Mouse (Mus musculus) liver, embryonic 12.5 days (tissue): ENCODE measurements around the gene Vmn1r79. TPM values are rescaled to one million over a fixed set of nuclear protein-coding genes. Genes with fewer than 3 reads are reported as not detected.
"Not testable (repeated sequence)": the region's sequence is repeated elsewhere in the genome, so short reads cannot be mapped to it uniquely, and the experiment has no call there.

Experiments used
- ATAC-seq: fragments of 200-750 bp; cut with Nextera tagmentation; 2 replicates; pipeline ENCODE4 v1.8.0; 2017; ENCODE audit warnings: moderate number of reproducible peaks, mild to moderate bottlenecking, moderate library complexity
- H3K27ac ChIP-seq: fragments of 300-500 bp; sonication (generic); 2 replicates; pipeline ENCODE4 v1.5.1; 2016; ENCODE audit warnings: mild to moderate bottlenecking
- H3K27me3 ChIP-seq: fragments of 300-500 bp; sonication (generic); replicated peaks from 2 replicates; pipeline ENCODE4 v1.6.1; 2016; ENCODE audit warnings: mild to moderate bottlenecking, moderate library complexity
- H3K36me3 ChIP-seq: fragments of 300-500 bp; sonication (generic); 2 replicates; pipeline ENCODE4 v1.6.1; 2016; ENCODE audit warnings: mild to moderate bottlenecking, moderate library complexity
- H3K4me1 ChIP-seq: fragments of 300-500 bp; sonication (generic); 2 replicates; pipeline ENCODE4 v1.6.1; 2016
- H3K4me2 ChIP-seq: fragments of 300-500 bp; sonication (generic); 2 replicates; pipeline ENCODE4 v1.6.1; 2016; ENCODE audit warnings: mild to moderate bottlenecking, moderate library complexity
- H3K4me3 ChIP-seq: fragments of 300-500 bp; sonication (generic); 2 replicates; pipeline ENCODE4 v1.5.1; 2016; ENCODE audit warnings: mild to moderate bottlenecking, moderate library complexity
- H3K9ac ChIP-seq: fragments of 300-500 bp; sonication (generic); 2 replicates; pipeline ENCODE4 v1.6.1; 2016; ENCODE audit warnings: mild to moderate bottlenecking, moderate library complexity
- H3K9me3 ChIP-seq: fragments of 300-500 bp; sonication (generic); replicated peaks from 2 replicates; pipeline ENCODE4 v1.6.1; 2016; ENCODE audit warnings: mild to moderate bottlenecking, moderate library complexity
- WGBS: fragments of 180-500 bp; shearing (Covaris S2); methylation state at CpG from one replicate; pipeline ENCODE4 v1.1.7; 2016; ENCODE audit not compliant: insufficient replicate concordance; 5-methylcytosine and 5-hydroxymethylcytosine counted together
- polyA plus RNA-seq: library from polyadenylated mRNA; unstranded; fragments of >200 nt; fragmentation: Nextera tagmentation; extraction: Ambion mirVana; gene quantifications from 2 replicates; pipeline ENCODE4 v1.2.1, GENCODE M21; 2016

The Vmn1r79 gene
- not detected in 2 replicates for polyA plus RNA-seq

- not testable (repeated sequence) for ATAC-seq
Observed at GRCm38 (mm10) chr7:12170979-12171378, at the start of gene Vmn1r79. Gene Vmn1r79 (plus strand): TSS chr7:12171279.

GRCm38 (mm10) chr7:12149957-12150356 lies 21.1 kb upstream of the Vmn1r79 start, which contains the start of gene Vmn1r78:
Gene Vmn1r78 (plus strand): TSS chr7:12150257.
- no peak within 1 kb of the TSS for H3K27ac ChIP-seq
- no peaks in the 10 kb centered on the region for H3K36me3 ChIP-seq
- no peaks in the 10 kb centered on the region for H3K4me1 ChIP-seq
- H3K27me3 ChIP-seq = no peaks in the 10 kb centered on the region
- no peak within 1 kb of the TSS for H3K9ac ChIP-seq
- no peak within 1 kb of the TSS for H3K4me2 ChIP-seq
- ATAC-seq = no peak
- H3K9me3 ChIP-seq = no peaks in the 10 kb centered on the region; the same call in 1 of the 2 replicates
- H3K4me3 ChIP-seq = no peak within 1 kb of the TSS
- 34% methylated on average over 2 of the region's 2 CpGs for WGBS

More at GRCm38 (mm10) chr7:12170979-12171378, at the start of gene Vmn1r79:
- H3K9ac ChIP-seq, H3K9me3 ChIP-seq, H3K4me2 ChIP-seq, H3K4me3 ChIP-seq, H3K36me3 ChIP-seq, H3K27me3 ChIP-seq, H3K4me1 ChIP-seq, H3K27ac ChIP-seq: not testable (repeated sequence)

DNA sequence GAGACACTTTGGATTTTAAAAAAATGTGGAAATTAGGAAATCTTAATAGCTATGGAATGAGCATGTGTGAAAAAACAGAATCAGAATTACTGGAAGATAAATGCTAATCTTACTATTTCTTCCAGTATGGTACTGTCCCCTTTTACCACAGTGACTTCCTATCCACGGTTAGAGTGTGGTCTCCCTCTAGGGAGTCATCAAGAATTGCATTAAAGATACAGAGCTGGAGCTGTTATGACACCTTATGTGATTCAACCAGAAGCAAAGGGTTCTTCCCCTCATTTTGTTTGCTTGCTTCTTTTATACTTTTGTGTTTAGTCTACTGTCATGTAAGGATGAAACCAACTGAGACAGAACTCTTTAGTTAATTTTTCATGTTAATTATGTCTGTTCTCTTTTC lies 14.6 kb upstream of the Vmn1r79 start:
- not testable (repeated sequence) for H3K36me3 ChIP-seq, H3K9me3 ChIP-seq, H3K27me3 ChIP-seq, H3K27ac ChIP-seq, H3K4me1 ChIP-seq, ATAC-seq, H3K4me3 ChIP-seq, H3K4me2 ChIP-seq, H3K9ac ChIP-seq
- 33% methylated on average over 1 of the region's 1 CpGs for WGBS

DNA sequence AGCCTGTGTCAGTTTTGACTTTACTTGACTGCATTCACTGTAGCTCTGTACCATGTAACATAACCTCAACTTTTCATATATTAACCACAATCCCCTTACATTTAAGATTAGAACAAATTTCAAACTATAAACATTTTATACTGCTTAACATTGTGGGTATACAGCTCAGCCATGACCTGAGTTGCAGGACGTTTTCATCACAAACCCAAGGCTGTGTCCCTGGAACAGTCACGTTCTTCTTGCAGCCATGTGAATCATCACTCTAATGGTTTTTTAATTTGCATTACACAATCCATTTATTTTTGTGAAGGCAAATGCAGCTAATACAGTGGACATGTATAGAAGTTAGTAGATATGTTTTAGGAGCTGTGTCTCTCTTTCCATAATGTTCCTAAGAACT lies 1.8 kb downstream of the Vmn1r79 start:
- not testable (repeated sequence) for H3K27me3 ChIP-seq, H3K27ac ChIP-seq, H3K9me3 ChIP-seq, ATAC-seq, H3K4me3 ChIP-seq, H3K4me1 ChIP-seq, H3K4me2 ChIP-seq, H3K36me3 ChIP-seq, H3K9ac ChIP-seq
- 48% methylated on average over 2 of the region's 2 CpGs for WGBS

DNA sequence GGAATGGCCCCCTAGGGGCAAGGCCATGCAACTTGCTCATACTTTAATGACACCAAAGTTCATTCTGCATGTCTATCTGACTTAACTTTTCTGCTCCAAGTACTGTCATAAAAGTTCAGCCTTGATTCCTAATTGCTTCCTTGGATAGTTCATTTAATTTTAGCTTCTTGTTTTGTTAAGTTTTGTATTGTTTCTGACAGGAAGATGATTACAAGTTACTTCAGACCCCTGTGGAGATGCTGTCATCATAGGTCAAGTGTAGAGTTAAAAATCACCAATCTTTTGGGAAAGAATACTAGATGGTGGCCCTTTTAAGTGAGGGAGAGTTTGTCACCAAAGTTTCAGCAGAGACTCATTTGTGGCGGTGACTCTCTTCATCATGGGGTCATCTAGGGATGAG lies 17.9 kb downstream of the Vmn1r79 start, which contains the start of gene Vmn1r80:
Gene Vmn1r80, plus strand, starts transcription at position 301 of the 400 bp plus-strand sequence.
- H3K9ac ChIP-seq = no peak within 1 kb of the TSS
- H3K27ac ChIP-seq = no peak within 1 kb of the TSS
- H3K4me3 ChIP-seq = no peak within 1 kb of the TSS
- H3K4me1 ChIP-seq = no peaks in the 10 kb centered on the region
- no peaks in the 10 kb centered on the region for H3K36me3 ChIP-seq
- H3K9me3 ChIP-seq = no peaks in the 10 kb centered on the region
- no peak for ATAC-seq
- H3K4me2 ChIP-seq = no peak within 1 kb of the TSS
- WGBS = 53% methylated on average over 1 of the region's 1 CpGs
- no peaks in the 10 kb centered on the region for H3K27me3 ChIP-seq

GRCm38 (mm10) chr7:12204141-12204540 lies 33.1 kb downstream of the Vmn1r79 start:
- Histone ChIP-seq H3K4me1 (no peaks in the 10 kb centered on the region), H3K4me3 (no peak overlapping the region), H3K27me3 (no peaks in the 10 kb centered on the region), H3K4me2 (no peak overlapping the region), H3K36me3 (no peaks in the 10 kb centered on the region), H3K9me3 (0 out of 2 replicates have a peak, but pooled peaks cover 7% of the 10 kb centered on the region), H3K9ac (no peak overlapping the region), H3K27ac (no peak overlapping the region)
- 46% methylated on average over 2 of the region's 2 CpGs for WGBS
- ATAC-seq = no peak

Other genes starting within 250 kb of the Vmn1r79 start
- gene Vmn1r76, start 233.1 kb upstream of the Vmn1r79 start, polyA plus RNA-seq = not detected in 2 replicates
- gene Vmn1r77, start 134.5 kb upstream of the Vmn1r79 start, polyA plus RNA-seq = not detected in 2 replicates
- gene Vmn1r78, start 21.0 kb upstream of the Vmn1r79 start, polyA plus RNA-seq = not detected in 2 replicates
- gene Vmn1r80, start 18.0 kb downstream of the Vmn1r79 start, polyA plus RNA-seq = not detected in 2 replicates
- not detected in 2 replicates for gene Vmn1r81, start 97.0 kb downstream of the Vmn1r79 start, polyA plus RNA-seq
- gene Vmn1r82, start 129.2 kb downstream of the Vmn1r79 start, polyA plus RNA-seq = not detected in 2 replicates
- 0.04 TPM in 1 of 2 replicates, not detected in the other for gene Vmn1r83, start 158.2 kb downstream of the Vmn1r79 start, polyA plus RNA-seq
- not detected in 2 replicates for gene Vmn1r84, start 198.0 kb downstream of the Vmn1r79 start, polyA plus RNA-seq